Mouse (Mus musculus): ENCODE measurements at regions not wholly inside any gene's neighbourhood (a gene's known extent, or its start where the extent isn't known, plus 50 kb on each side); places are given as distances from the start of the nearest gene placed in this dataset.
A peak's percentile ranks its signal among the peaks of the same experiment; 100 is the strongest.

- intact Hi-C loops (cut with DNase I), result no loop called here
- no peak for TF ChIP-seq CTCF (IDR thresholded peaks at IDR 0.05)
- no peak overlapping the region for H3K27ac ChIP-seq
- no peak overlapping the region for H3K4me3 ChIP-seq
- no peak for DNase-seq
These were observed 178.5 kb upstream of the N4bp1 start for GRCm38 (mm10) chr8:87063588-87063987.

GRCm38 (mm10) chr8:87049746-87050145 lies 164.7 kb upstream of the N4bp1 start:
- intact Hi-C loops (cut with DNase I), result no loop called here
- no peak for TF ChIP-seq CTCF (IDR thresholded peaks at IDR 0.05)
- H3K27ac ChIP-seq, result no peak overlapping the region
- H3K4me3 ChIP-seq, result no peak overlapping the region
- DNase-seq, result peak; percentile 37

GRCm38 (mm10) chr8:87049196-87049595 lies 164.1 kb upstream of the N4bp1 start:
- Histone ChIP-seq H3K27ac (no peak overlapping the region), H3K4me3 (no peak overlapping the region)
- intact Hi-C loops (cut with DNase I), result no loop called here
- no peak for TF ChIP-seq CTCF (IDR thresholded peaks at IDR 0.05)
- DNase-seq, result no peak

GRCm38 (mm10) chr8:87046590-87046989 lies 161.5 kb upstream of the N4bp1 start:
- intact Hi-C loops (cut with DNase I), result no loop called here
- DNase-seq, result no peak
- no peak overlapping the region for H3K4me3 ChIP-seq
- no peak for TF ChIP-seq CTCF (IDR thresholded peaks at IDR 0.05)
- no peak overlapping the region for H3K27ac ChIP-seq

- H3K27ac ChIP-seq, result no peak overlapping the region
- no peak for TF ChIP-seq CTCF (IDR thresholded peaks at IDR 0.05)
- intact Hi-C loops (cut with DNase I), result no loop called here
- no peak for DNase-seq
- H3K4me3 ChIP-seq, result no peak overlapping the region
These were observed 158.0 kb upstream of the N4bp1 start for GRCm38 (mm10) chr8:87043016-87043415.

- TF ChIP-seq CTCF (IDR thresholded peaks at IDR 0.05), result no peak
- Histone ChIP-seq H3K27ac (no peak overlapping the region), H3K4me3 (peak overlapping the region; percentile 66)
- peak; percentile 22 for DNase-seq
- intact Hi-C loops (cut with DNase I), result no loop called here
These were observed 152.7 kb upstream of the N4bp1 start for GRCm38 (mm10) chr8:87037620-87038380.

GRCm38 (mm10) chr8:87035996-87036395 lies 150.9 kb upstream of the N4bp1 start:
- no peak for DNase-seq
- H3K27ac ChIP-seq, result no peak overlapping the region
- intact Hi-C loops (cut with DNase I), result no loop called here
- TF ChIP-seq CTCF (IDR thresholded peaks at IDR 0.05), result no peak
- H3K4me3 ChIP-seq, result no peak overlapping the region

- Histone ChIP-seq H3K4me3 (no peak overlapping the region), H3K27ac (no peak overlapping the region)
- intact Hi-C loops (cut with DNase I), result loop anchor here (10.0 kb wide), 1 partner anchor 177 kb away; no protein-coding TSS in a partner anchor
- TF ChIP-seq CTCF (IDR thresholded peaks at IDR 0.05), result no peak
- no peak for DNase-seq
These were observed 143.1 kb upstream of the N4bp1 start for GRCm38 (mm10) chr8:87028171-87028570.

GRCm38 (mm10) chr8:87025946-87026345 lies 140.9 kb upstream of the N4bp1 start:
- no peak overlapping the region for H3K27ac ChIP-seq
- H3K4me3 ChIP-seq, result no peak overlapping the region
- no peak for TF ChIP-seq CTCF (IDR thresholded peaks at IDR 0.05)
- no peak for DNase-seq
- intact Hi-C loops (cut with DNase I), result loop anchor here (10.0 kb wide), 1 partner anchor 179 kb away; no protein-coding TSS in a partner anchor

- no peak overlapping the region for H3K4me3 ChIP-seq
- intact Hi-C loops (cut with DNase I), result loop anchor here (10.0 kb wide), 1 partner anchor 185 kb away; no protein-coding TSS in a partner anchor
- TF ChIP-seq CTCF (IDR thresholded peaks at IDR 0.05), result no peak
- DNase-seq, result no peak
- no peak overlapping the region for H3K27ac ChIP-seq
These were observed 134.7 kb upstream of the N4bp1 start for GRCm38 (mm10) chr8:87019795-87020194.

- intact Hi-C loops (cut with DNase I), result no loop called here
- Histone ChIP-seq H3K27ac (no peak overlapping the region), H3K4me3 (no peak overlapping the region)
- no peak for TF ChIP-seq CTCF (IDR thresholded peaks at IDR 0.05)
- DNase-seq, result no peak
These were observed 90.5 kb upstream of the N4bp1 start for GRCm38 (mm10) chr8:86975546-86975945.

GRCm38 (mm10) chr8:86971736-86972135 lies 86.7 kb upstream of the N4bp1 start:
- no peak for TF ChIP-seq CTCF (IDR thresholded peaks at IDR 0.05)
- Histone ChIP-seq H3K4me3 (no peak overlapping the region), H3K27ac (no peak overlapping the region)
- no peak for DNase-seq
- intact Hi-C loops (cut with DNase I), result no loop called here

- Histone ChIP-seq H3K27ac (peak overlapping the region; percentile 76; the same call in 1 of the 2 replicates), H3K4me3 (no peak overlapping the region)
- intact Hi-C loops (cut with DNase I), result no loop called here
- no peak for DNase-seq
- no peak for TF ChIP-seq CTCF (IDR thresholded peaks at IDR 0.05)
These were observed 84.0 kb upstream of the N4bp1 start for GRCm38 (mm10) chr8:86969051-86969450.

GRCm38 (mm10) chr8:86967891-86968311 lies 82.8 kb upstream of the N4bp1 start:
- H3K27ac ChIP-seq, result peak overlapping the region; percentile 76
- intact Hi-C loops (cut with DNase I), result no loop called here
- no peak overlapping the region for H3K4me3 ChIP-seq
- TF ChIP-seq CTCF (IDR thresholded peaks at IDR 0.05), result no peak
- peak; percentile 72 for DNase-seq
